Mouse (Mus musculus): ENCODE results near the gene Cep164. TPM values are rescaled to one million over a fixed set of nuclear protein-coding genes. Genes with fewer than 3 reads are reported as not detected.

Gene Cep164
- polyA plus RNA-seq, 1 experiment = 30.5 TPM

DNA sequence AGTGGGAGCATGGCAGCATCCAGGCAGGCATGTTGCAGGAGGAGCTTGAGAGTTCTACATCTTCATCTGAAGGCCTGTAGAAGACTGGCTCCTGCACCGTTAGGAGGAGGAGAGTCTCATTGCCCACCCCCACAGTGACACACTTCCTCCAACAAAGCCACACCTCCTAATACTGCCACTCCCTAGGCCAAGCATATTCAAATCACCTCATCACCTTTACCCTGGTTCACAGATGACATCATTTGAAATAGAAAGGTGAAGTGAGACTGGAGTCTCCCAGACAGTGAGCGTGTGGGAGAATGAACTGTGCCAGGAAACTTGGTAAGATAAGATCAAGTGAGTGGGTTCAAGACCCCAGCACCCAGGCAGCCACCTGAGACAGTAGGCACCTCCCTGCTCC, 5.0 kb upstream of the Cep164 start:
- DNase-seq = no peak
- WGBS = 82% methylated on average over 2 of the region's 2 CpGs
- no peak for TF ChIP-seq CTCF (IDR thresholded peaks at IDR 0.05; ENCODE audit: borderline replicate concordance, insufficient read depth, low read depth, low read length)
- H3K4me1 ChIP-seq (ENCODE audit: control insufficient read depth, insufficient read depth, low read length) = no peaks in the 10 kb centered on the region
- H3K4me3 ChIP-seq (replicated peaks; ENCODE audit: insufficient read depth, low read depth, low read length) = no peak overlapping the region
- no peak overlapping the region for H3K27ac ChIP-seq (ENCODE audit: insufficient read depth, low read length)
- H3K27me3 ChIP-seq (ENCODE audit: control insufficient read depth, insufficient read depth, low read length) = no peaks in the 10 kb centered on the region

DNA sequence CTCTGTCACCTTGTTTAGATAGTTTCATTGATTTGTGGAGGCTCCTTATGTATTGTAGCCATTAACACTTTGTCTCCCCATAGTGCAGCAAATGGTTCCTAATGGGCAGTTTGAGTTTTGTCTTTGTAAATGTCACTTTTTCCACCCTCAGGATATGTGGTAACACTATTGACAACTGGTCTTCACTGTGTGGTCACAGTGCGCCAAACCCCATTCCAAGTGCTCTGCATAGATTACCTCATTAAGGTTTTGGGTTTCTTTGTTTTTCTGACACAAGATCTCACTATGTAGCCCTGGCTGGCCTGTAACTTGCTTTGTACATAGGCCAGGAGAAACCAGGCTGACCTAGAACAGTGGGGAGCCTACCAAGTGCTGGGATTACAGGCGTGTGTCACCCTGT, 4.4 kb upstream of the Cep164 start:
- H3K27me3 ChIP-seq (ENCODE audit: control insufficient read depth, insufficient read depth, low read length) = no peaks in the 10 kb centered on the region
- no peak for DNase-seq
- 94% methylated on average over 2 of the region's 2 CpGs for WGBS
- H3K27ac ChIP-seq (ENCODE audit: insufficient read depth, low read length) = no peak overlapping the region
- no peaks in the 10 kb centered on the region for H3K4me1 ChIP-seq (ENCODE audit: control insufficient read depth, insufficient read depth, low read length)
- no peak for TF ChIP-seq POLR2A (IDR thresholded peaks at IDR 0.05; ENCODE audit: borderline replicate concordance, insufficient read depth, low read length)
- TF ChIP-seq CTCF (IDR thresholded peaks at IDR 0.05; ENCODE audit: borderline replicate concordance, insufficient read depth, low read depth, low read length) = no peak
- no peak overlapping the region for H3K4me3 ChIP-seq (replicated peaks; ENCODE audit: insufficient read depth, low read depth, low read length)

DNA sequence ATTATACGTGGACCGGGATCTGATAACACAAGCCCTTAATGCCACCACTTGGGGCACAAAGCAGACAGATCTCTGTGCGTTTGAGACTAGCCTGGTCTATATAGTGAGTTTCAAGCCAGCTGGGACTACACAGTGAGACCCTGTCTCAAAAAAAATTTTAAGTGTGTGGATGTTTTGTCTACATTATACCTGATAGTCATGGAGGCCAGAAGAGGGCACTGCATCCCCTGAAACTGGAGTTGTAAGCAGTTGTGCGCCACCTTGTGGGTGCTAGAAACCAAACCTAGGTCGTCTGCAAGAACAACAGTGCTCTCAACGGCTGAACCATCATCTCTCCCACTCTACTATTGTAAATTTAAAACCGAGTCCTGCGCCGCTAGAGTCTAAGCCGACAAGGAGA, 616 bp upstream of the Cep164 start:
- no peaks in the 10 kb centered on the region; the same call in 1 of the 2 replicates for H3K4me1 ChIP-seq (ENCODE audit: control insufficient read depth, insufficient read depth, low read length)
- DNase-seq = peak; percentile 73 to 75
- peak; percentile 79 for TF ChIP-seq CTCF (IDR thresholded peaks at IDR 0.05; ENCODE audit: borderline replicate concordance, insufficient read depth, low read depth, low read length)
- TF ChIP-seq POLR2A (IDR thresholded peaks at IDR 0.05; ENCODE audit: borderline replicate concordance, insufficient read depth, low read length) = no peak
- WGBS = 32% methylated on average over 10 of the region's 10 CpGs
- no peak overlapping the region for H3K4me3 ChIP-seq (replicated peaks; ENCODE audit: insufficient read depth, low read depth, low read length)
- H3K27me3 ChIP-seq (ENCODE audit: control insufficient read depth, insufficient read depth, low read length) = no peaks in the 10 kb centered on the region
- H3K27ac ChIP-seq (ENCODE audit: insufficient read depth, low read length) = no peak overlapping the region

DNA sequence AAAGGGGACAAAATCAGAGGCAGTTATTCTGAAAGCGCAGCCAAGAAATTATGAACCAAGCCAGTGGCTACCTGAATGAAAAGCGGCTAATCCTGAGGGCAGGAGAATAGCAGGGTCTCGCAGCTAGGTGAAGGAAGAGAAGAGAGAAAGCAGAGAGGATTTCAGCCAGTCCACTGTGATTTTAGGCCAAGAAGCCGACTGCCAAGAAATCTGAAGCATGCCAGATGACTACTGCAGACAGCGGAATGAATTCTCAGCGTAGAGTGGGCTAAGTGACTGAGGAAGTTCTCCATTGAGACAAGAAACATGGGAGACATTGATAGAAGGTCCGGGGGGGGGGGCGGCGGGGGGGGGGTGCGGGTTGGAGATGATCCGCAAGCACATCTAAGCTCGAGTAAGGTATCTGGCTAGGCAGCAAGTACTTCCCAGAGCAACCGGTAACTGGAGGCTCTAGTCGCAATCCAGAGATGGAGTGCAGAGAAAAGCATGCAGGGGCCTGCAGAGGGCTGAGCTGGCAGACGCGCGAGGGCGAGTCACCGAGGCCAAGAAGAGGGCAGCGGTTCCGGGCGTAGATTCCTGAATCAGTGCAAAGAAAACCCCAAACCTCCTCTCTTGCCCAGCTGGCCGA, 714 bp downstream of the Cep164 start:
- Histone ChIP-seq H3K27ac (ENCODE audit: insufficient read depth, low read length) (peak overlapping the region; percentile 4), H3K27me3 (ENCODE audit: control insufficient read depth, insufficient read depth, low read length) (no peaks in the 10 kb centered on the region), H3K4me1 (ENCODE audit: control insufficient read depth, insufficient read depth, low read length) (no peaks in the 10 kb centered on the region; the same call in 1 of the 2 replicates), H3K4me3 (replicated peaks; ENCODE audit: insufficient read depth, low read depth, low read length) (peak overlapping the region; percentile 77)
- peak in 1 of 2 experiments; percentile 55 for DNase-seq
- TF ChIP-seq POLR2A (IDR thresholded peaks at IDR 0.05; ENCODE audit: borderline replicate concordance, insufficient read depth, low read length) = no peak
- no peak for TF ChIP-seq CTCF (IDR thresholded peaks at IDR 0.05; ENCODE audit: borderline replicate concordance, insufficient read depth, low read depth, low read length)
- 1% methylated on average over 20 of the region's 23 CpGs for WGBS

DNA sequence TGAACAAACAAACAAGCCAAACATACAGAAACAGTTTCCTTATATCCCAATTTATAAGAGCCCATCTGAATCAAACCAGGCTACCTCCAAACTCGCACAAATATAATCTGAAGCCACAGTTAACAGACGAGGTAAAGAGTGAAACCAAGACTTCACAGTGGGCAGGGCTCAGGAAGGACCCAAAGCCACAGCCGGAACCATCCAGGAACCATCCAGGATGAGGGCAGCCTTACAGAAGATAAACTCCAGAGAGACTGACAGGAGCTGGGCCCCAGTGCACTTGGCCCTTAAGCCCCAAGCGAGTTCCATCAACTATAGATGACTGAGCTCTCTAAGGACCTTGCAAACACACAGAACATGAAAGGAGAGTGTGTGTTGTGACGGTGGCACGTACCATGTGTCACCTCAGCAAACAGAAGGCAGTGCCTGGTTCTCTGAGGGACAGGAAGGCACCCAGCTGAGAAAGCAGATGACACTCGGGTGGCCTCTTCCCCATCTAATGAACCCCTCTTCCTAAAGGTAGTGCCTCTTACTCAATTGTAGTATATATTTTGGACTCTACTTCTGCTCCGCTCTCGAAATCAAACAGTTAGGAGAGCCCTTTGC, 10.0 kb downstream of the Cep164 start:
- TF ChIP-seq CTCF (IDR thresholded peaks at IDR 0.05; ENCODE audit: borderline replicate concordance, insufficient read depth, low read depth, low read length) (no peak), POLR2A (IDR thresholded peaks at IDR 0.05; ENCODE audit: borderline replicate concordance, insufficient read depth, low read length) (no peak)
- WGBS = 23% methylated on average over 9 of the region's 9 CpGs
- H3K4me3 ChIP-seq (replicated peaks; ENCODE audit: insufficient read depth, low read depth, low read length) = no peak overlapping the region
- peaks cover 21% of the 10 kb centered on the region for H3K4me1 ChIP-seq (ENCODE audit: control insufficient read depth, insufficient read depth, low read length)
- peak overlapping the region; percentile 26 for H3K27ac ChIP-seq (ENCODE audit: insufficient read depth, low read length)
- DNase-seq = peak; percentile 63 to 80
- no peaks in the 10 kb centered on the region for H3K27me3 ChIP-seq (ENCODE audit: control insufficient read depth, insufficient read depth, low read length)

DNA sequence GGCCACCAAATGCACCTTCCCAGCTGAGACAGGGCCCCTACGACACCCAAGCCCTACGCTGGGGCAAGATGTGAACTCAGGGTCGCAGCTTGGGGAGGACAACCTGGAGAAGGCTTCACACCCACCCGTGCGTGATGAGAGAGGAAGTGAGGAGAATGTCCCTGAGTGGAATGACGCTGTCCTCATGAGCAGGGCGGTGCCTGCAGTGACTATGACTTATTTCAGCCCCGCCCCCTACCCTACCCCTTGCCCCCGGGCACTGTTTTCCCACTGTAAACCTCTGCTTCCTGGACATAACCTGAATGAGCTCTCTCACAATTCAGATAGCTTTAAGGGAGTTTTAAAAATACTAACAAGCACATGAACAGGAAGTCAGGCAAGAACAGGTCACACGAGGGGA, 13.0 kb downstream of the Cep164 start:
- no peak for DNase-seq
- H3K4me3 ChIP-seq (replicated peaks; ENCODE audit: insufficient read depth, low read depth, low read length) = no peak overlapping the region
- WGBS = 84% methylated on average over 10 of the region's 10 CpGs
- TF ChIP-seq POLR2A (IDR thresholded peaks at IDR 0.05; ENCODE audit: borderline replicate concordance, insufficient read depth, low read length) = no peak
- TF ChIP-seq CTCF (IDR thresholded peaks at IDR 0.05; ENCODE audit: borderline replicate concordance, insufficient read depth, low read depth, low read length) = no peak
- H3K27ac ChIP-seq (ENCODE audit: insufficient read depth, low read length) = 0 out of 2 replicates have a peak overlapping the region, but pooled peaks have one; percentile 12
- peaks cover 23% of the 10 kb centered on the region for H3K4me1 ChIP-seq (ENCODE audit: control insufficient read depth, insufficient read depth, low read length)
- no peaks in the 10 kb centered on the region for H3K27me3 ChIP-seq (ENCODE audit: control insufficient read depth, insufficient read depth, low read length)

DNA sequence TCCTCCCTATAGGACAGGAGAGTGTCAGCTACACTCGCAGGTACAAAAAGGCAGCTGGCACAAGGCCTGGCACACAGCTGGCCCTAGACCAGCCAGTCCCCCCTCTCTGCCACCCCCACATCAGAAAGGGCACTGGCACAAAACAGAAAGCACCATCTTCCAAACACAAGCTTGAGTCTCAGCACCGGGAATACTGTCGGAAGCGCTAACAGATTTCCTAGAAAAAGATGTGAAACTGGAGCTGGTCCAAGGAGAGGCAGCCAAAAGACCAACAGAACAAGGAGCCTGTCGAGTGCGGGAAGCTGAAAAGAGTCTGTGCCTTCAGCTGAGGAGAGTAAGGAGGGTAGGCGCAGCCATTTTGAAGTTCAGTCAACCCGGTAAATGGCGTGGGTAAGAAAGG, 13.4 kb downstream of the Cep164 start:
- Histone ChIP-seq H3K27me3 (ENCODE audit: control insufficient read depth, insufficient read depth, low read length) (no peaks in the 10 kb centered on the region), H3K4me3 (replicated peaks; ENCODE audit: insufficient read depth, low read depth, low read length) (no peak overlapping the region), H3K4me1 (ENCODE audit: control insufficient read depth, insufficient read depth, low read length) (peaks cover 21% of the 10 kb centered on the region), H3K27ac (ENCODE audit: insufficient read depth, low read length) (0 out of 2 replicates have a peak overlapping the region, but pooled peaks have one; percentile 12)
- 19% methylated on average over 9 of the region's 9 CpGs for WGBS
- TF ChIP-seq POLR2A (IDR thresholded peaks at IDR 0.05; ENCODE audit: borderline replicate concordance, insufficient read depth, low read length) (no peak), CTCF (IDR thresholded peaks at IDR 0.05; ENCODE audit: borderline replicate concordance, insufficient read depth, low read depth, low read length) (no peak)
- DNase-seq = peak; percentile 54 to 75

DNA sequence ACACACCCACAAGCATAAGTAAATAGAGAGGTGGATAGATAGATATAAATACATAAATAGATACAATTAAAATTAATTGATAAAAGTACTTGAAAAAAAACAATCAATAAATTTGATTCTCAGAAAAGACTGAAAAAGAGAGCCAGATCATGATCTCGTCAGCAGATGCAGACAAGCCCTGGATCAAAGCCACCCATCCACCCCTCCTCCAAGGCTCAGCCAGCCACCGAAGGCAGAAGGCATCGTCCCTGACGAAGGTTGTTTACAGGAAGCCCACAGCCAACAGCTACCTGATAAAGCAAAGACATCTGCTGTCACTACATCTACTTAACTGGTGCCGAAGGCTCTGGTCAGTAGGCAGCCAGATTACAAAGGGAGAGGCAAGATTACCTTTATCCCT, 16.5 kb downstream of the Cep164 start:
- DNase-seq = no peak
- 38% methylated on average over 5 of the region's 5 CpGs for WGBS
- H3K4me3 ChIP-seq (replicated peaks; ENCODE audit: insufficient read depth, low read depth, low read length) = no peak overlapping the region

More for the DNA sequence above, 16.5 kb downstream of the Cep164 start:
- no peaks in the 10 kb centered on the region for H3K27me3 ChIP-seq (ENCODE audit: control insufficient read depth, insufficient read depth, low read length)
- no peak overlapping the region for H3K27ac ChIP-seq (ENCODE audit: insufficient read depth, low read length)
- peaks cover 10% of the 10 kb centered on the region for H3K4me1 ChIP-seq (ENCODE audit: control insufficient read depth, insufficient read depth, low read length)
- TF ChIP-seq POLR2A (IDR thresholded peaks at IDR 0.05; ENCODE audit: borderline replicate concordance, insufficient read depth, low read length) (no peak), CTCF (IDR thresholded peaks at IDR 0.05; ENCODE audit: borderline replicate concordance, insufficient read depth, low read depth, low read length) (no peak)
